Mouse (Mus musculus) T-cell, adult 2 months (primary cell): Measurements from ENCODE around the gene Calu.
"Not testable (repeated sequence)": the region's sequence is repeated elsewhere in the genome, so short reads cannot be mapped to it uniquely, and the experiment has no call there.

ENCODE experiments used
- DNase-seq: peaks from one replicate; pipeline ENCODE4 v3.0.0; 2022; ENCODE audit warnings: low spot score

Calu gene

GRCm38 (mm10) chr6:29363129-29363515 is 15.3 kb downstream of the Calu start:
- DNase-seq = no peak

- no peak for DNase-seq
Observed at GRCm38 (mm10) chr6:29365277-29365676, 17.4 kb downstream of the Calu start.

- DNase-seq = no peak
Observed at GRCm38 (mm10) chr6:29377386-29377785, 29.5 kb downstream of the Calu start.

GRCm38 (mm10) chr6:29378678-29379077 is 30.8 kb downstream of the Calu start:
- DNase-seq = no peak

- DNase-seq = no peak
Observed at GRCm38 (mm10) chr6:29379954-29380353, 32.1 kb downstream of the Calu start.

GRCm38 (mm10) chr6:29382442-29382841 is 34.6 kb downstream of the Calu start:
- no peak for DNase-seq

- no peak for DNase-seq
Observed at GRCm38 (mm10) chr6:29388052-29388518, 40.2 kb downstream of the Calu start, which contains the start of gene Opn1sw. Gene Opn1sw (minus strand): TSS chr6:29388468.

GRCm38 (mm10) chr6:29388606-29389080 is 40.8 kb downstream of the Calu start:
- DNase-seq = no peak

- no peak for DNase-seq
Observed at GRCm38 (mm10) chr6:29389425-29389824, 41.6 kb downstream of the Calu start.

- DNase-seq = not testable (repeated sequence)
Observed at GRCm38 (mm10) chr6:29390500-29390899, 42.6 kb downstream of the Calu start.

GRCm38 (mm10) chr6:29391241-29391640 is 43.4 kb downstream of the Calu start:
- DNase-seq = not testable (repeated sequence)

- no peak for DNase-seq
Observed at GRCm38 (mm10) chr6:29391802-29392201, 43.9 kb downstream of the Calu start.

GRCm38 (mm10) chr6:29394286-29394685 is 46.4 kb downstream of the Calu start:
- no peak for DNase-seq

GRCm38 (mm10) chr6:29395910-29396713 is 48.2 kb downstream of the Calu start, which contains the start of gene Ccdc136:
Gene Ccdc136 (plus strand): TSS chr6:29396309.
- peak; percentile 30 for DNase-seq

GRCm38 (mm10) chr6:29396714-29397540 is 49.1 kb downstream of the Calu start:
- DNase-seq = no peak

- DNase-seq = no peak
Observed at GRCm38 (mm10) chr6:29397575-29397974, 49.7 kb downstream of the Calu start.

GRCm38 (mm10) chr6:29399851-29400250 is 52.0 kb downstream of the Calu start:
- DNase-seq = no peak

- no peak for DNase-seq
Observed at GRCm38 (mm10) chr6:29402693-29403342, 54.9 kb downstream of the Calu start.

- no peak for DNase-seq
Observed at GRCm38 (mm10) chr6:29406412-29406811, 58.5 kb downstream of the Calu start.

GRCm38 (mm10) chr6:29415446-29415845 is 67.6 kb downstream of the Calu start:
- DNase-seq = peak; percentile 49

- no peak for DNase-seq
Observed at GRCm38 (mm10) chr6:29420596-29420995, 72.7 kb downstream of the Calu start.

GRCm38 (mm10) chr6:29425118-29425517 is 77.2 kb downstream of the Calu start:
- DNase-seq = no peak
